Mouse (Mus musculus): ENCODE measurements at regions not wholly inside any gene's neighbourhood (a gene's known extent, or its start where the extent isn't known, plus 50 kb on each side); places are given as distances from the start of the nearest gene placed in this dataset.

- no peak overlapping the region for H3K4me3 ChIP-seq (ENCODE audit: low read depth, low read length)
- no peaks in the 10 kb centered on the region for H3K9me3 ChIP-seq (ENCODE audit: control insufficient read depth, low read length)
- H3K9ac ChIP-seq (ENCODE audit: low read depth, low read length), result no peak overlapping the region
- 85% methylated on average over 8 of the region's 8 CpGs for WGBS
- no peaks in the 10 kb centered on the region for H3K36me3 ChIP-seq (ENCODE audit: control insufficient read depth, insufficient read depth, low read length)
- H3K27me3 ChIP-seq (ENCODE audit: control insufficient read depth, insufficient read depth, low read length), result no peaks in the 10 kb centered on the region
- H3K4me1 ChIP-seq (replicated peaks; ENCODE audit: control insufficient read depth, insufficient read depth, low read length), result no peaks in the 10 kb centered on the region
- H3K4me2 ChIP-seq (replicated peaks; ENCODE audit: low read depth, low read length), result no peak overlapping the region
- no peak overlapping the region for H3K27ac ChIP-seq (ENCODE audit: low read depth, low read length)
- DNase-seq (ENCODE audit: low spot score) (no peak), ATAC-seq (ENCODE audit: low FRiP score) (no peak)
These were observed 344.4 kb upstream of the Sel1l start for GRCm38 (mm10) chr12:92193199-92193933.

- no peak overlapping the region for H3K4me3 ChIP-seq (ENCODE audit: low read depth, low read length)
- H3K36me3 ChIP-seq (ENCODE audit: control insufficient read depth, insufficient read depth, low read length), result no peaks in the 10 kb centered on the region
- no peaks in the 10 kb centered on the region for H3K4me1 ChIP-seq (replicated peaks; ENCODE audit: control insufficient read depth, insufficient read depth, low read length)
- no peak for DNase-seq (ENCODE audit: low spot score)
- no peak for ATAC-seq (ENCODE audit: low FRiP score)
- H3K4me2 ChIP-seq (replicated peaks; ENCODE audit: low read depth, low read length), result no peak overlapping the region
- no peak overlapping the region for H3K9ac ChIP-seq (ENCODE audit: low read depth, low read length)
- no peaks in the 10 kb centered on the region for H3K9me3 ChIP-seq (ENCODE audit: control insufficient read depth, low read length)
- no peaks in the 10 kb centered on the region for H3K27me3 ChIP-seq (ENCODE audit: control insufficient read depth, insufficient read depth, low read length)
- H3K27ac ChIP-seq (ENCODE audit: low read depth, low read length), result no peak overlapping the region
These were observed 340.1 kb upstream of the Sel1l start for GRCm38 (mm10) chr12:92189022-92189421.

GRCm38 (mm10) chr12:92187133-92187482 lies 338.2 kb upstream of the Sel1l start:
- Histone ChIP-seq H3K4me3 (ENCODE audit: low read depth, low read length) (no peak overlapping the region), H3K27me3 (ENCODE audit: control insufficient read depth, insufficient read depth, low read length) (no peaks in the 10 kb centered on the region), H3K9ac (ENCODE audit: low read depth, low read length) (no peak overlapping the region), H3K9me3 (ENCODE audit: control insufficient read depth, low read length) (no peaks in the 10 kb centered on the region), H3K36me3 (ENCODE audit: control insufficient read depth, insufficient read depth, low read length) (no peaks in the 10 kb centered on the region), H3K4me2 (replicated peaks; ENCODE audit: low read depth, low read length) (no peak overlapping the region), H3K4me1 (replicated peaks; ENCODE audit: control insufficient read depth, insufficient read depth, low read length) (no peaks in the 10 kb centered on the region), H3K27ac (ENCODE audit: low read depth, low read length) (no peak overlapping the region)
- ATAC-seq (ENCODE audit: low FRiP score) (no peak), DNase-seq (ENCODE audit: low spot score) (no peak)
- 83% methylated on average over 2 of the region's 2 CpGs for WGBS

- 87% methylated on average over 6 of the region's 6 CpGs for WGBS
- no peaks in the 10 kb centered on the region for H3K9me3 ChIP-seq (ENCODE audit: control insufficient read depth, low read length)
- H3K4me2 ChIP-seq (replicated peaks; ENCODE audit: low read depth, low read length), result no peak overlapping the region
- H3K9ac ChIP-seq (ENCODE audit: low read depth, low read length), result no peak overlapping the region
- no peak overlapping the region for H3K27ac ChIP-seq (ENCODE audit: low read depth, low read length)
- H3K36me3 ChIP-seq (ENCODE audit: control insufficient read depth, insufficient read depth, low read length), result no peaks in the 10 kb centered on the region
- no peak for DNase-seq (ENCODE audit: low spot score)
- no peak for ATAC-seq (ENCODE audit: low FRiP score)
- H3K4me3 ChIP-seq (ENCODE audit: low read depth, low read length), result no peak overlapping the region
- H3K4me1 ChIP-seq (replicated peaks; ENCODE audit: control insufficient read depth, insufficient read depth, low read length), result no peaks in the 10 kb centered on the region
- H3K27me3 ChIP-seq (ENCODE audit: control insufficient read depth, insufficient read depth, low read length), result no peaks in the 10 kb centered on the region
These were observed 337.6 kb upstream of the Sel1l start for GRCm38 (mm10) chr12:92186448-92187132.

- H3K27ac ChIP-seq (ENCODE audit: low read depth, low read length), result no peak overlapping the region
- no peaks in the 10 kb centered on the region for H3K27me3 ChIP-seq (ENCODE audit: control insufficient read depth, insufficient read depth, low read length)
- WGBS, result 83% methylated on average over 5 of the region's 5 CpGs
- H3K4me1 ChIP-seq (replicated peaks; ENCODE audit: control insufficient read depth, insufficient read depth, low read length), result no peaks in the 10 kb centered on the region
- no peak overlapping the region for H3K4me2 ChIP-seq (replicated peaks; ENCODE audit: low read depth, low read length)
- DNase-seq (ENCODE audit: low spot score) (no peak), ATAC-seq (ENCODE audit: low FRiP score) (no peak)
- no peak overlapping the region for H3K4me3 ChIP-seq (ENCODE audit: low read depth, low read length)
- no peaks in the 10 kb centered on the region for H3K36me3 ChIP-seq (ENCODE audit: control insufficient read depth, insufficient read depth, low read length)
- no peak overlapping the region for H3K9ac ChIP-seq (ENCODE audit: low read depth, low read length)
- H3K9me3 ChIP-seq (ENCODE audit: control insufficient read depth, low read length), result no peaks in the 10 kb centered on the region
These were observed 330.3 kb upstream of the Sel1l start for GRCm38 (mm10) chr12:92179292-92179691.

- Histone ChIP-seq H3K4me1 (replicated peaks; ENCODE audit: control insufficient read depth, insufficient read depth, low read length) (no peaks in the 10 kb centered on the region), H3K4me3 (ENCODE audit: low read depth, low read length) (no peak overlapping the region), H3K27ac (ENCODE audit: low read depth, low read length) (no peak overlapping the region), H3K27me3 (ENCODE audit: control insufficient read depth, insufficient read depth, low read length) (no peaks in the 10 kb centered on the region), H3K9me3 (ENCODE audit: control insufficient read depth, low read length) (no peaks in the 10 kb centered on the region), H3K4me2 (replicated peaks; ENCODE audit: low read depth, low read length) (no peak overlapping the region), H3K9ac (ENCODE audit: low read depth, low read length) (no peak overlapping the region), H3K36me3 (ENCODE audit: control insufficient read depth, insufficient read depth, low read length) (no peaks in the 10 kb centered on the region)
- DNase-seq (ENCODE audit: low spot score), result no peak
- ATAC-seq (ENCODE audit: low FRiP score), result no peak
These were observed 307.8 kb upstream of the Sel1l start for GRCm38 (mm10) chr12:92156726-92157125.

GRCm38 (mm10) chr12:92152922-92153235 lies 303.9 kb upstream of the Sel1l start:
- no peak overlapping the region for H3K9ac ChIP-seq (ENCODE audit: low read depth, low read length)
- 66% methylated on average over 2 of the region's 2 CpGs for WGBS
- no peak overlapping the region for H3K4me3 ChIP-seq (ENCODE audit: low read depth, low read length)
- no peaks in the 10 kb centered on the region for H3K27me3 ChIP-seq (ENCODE audit: control insufficient read depth, insufficient read depth, low read length)
- ATAC-seq (ENCODE audit: low FRiP score) (peak; percentile 38; the same call in 1 of the 2 replicates), DNase-seq (ENCODE audit: low spot score) (no peak)
- H3K4me2 ChIP-seq (replicated peaks; ENCODE audit: low read depth, low read length), result no peak overlapping the region
- no peaks in the 10 kb centered on the region for H3K4me1 ChIP-seq (replicated peaks; ENCODE audit: control insufficient read depth, insufficient read depth, low read length)
- H3K9me3 ChIP-seq (ENCODE audit: control insufficient read depth, low read length), result no peaks in the 10 kb centered on the region
- no peaks in the 10 kb centered on the region for H3K36me3 ChIP-seq (ENCODE audit: control insufficient read depth, insufficient read depth, low read length)
- H3K27ac ChIP-seq (ENCODE audit: low read depth, low read length), result no peak overlapping the region

GRCm38 (mm10) chr12:92152043-92152921 lies 303.3 kb upstream of the Sel1l start:
- Histone ChIP-seq H3K9me3 (ENCODE audit: control insufficient read depth, low read length) (no peaks in the 10 kb centered on the region), H3K27ac (ENCODE audit: low read depth, low read length) (no peak overlapping the region), H3K4me3 (ENCODE audit: low read depth, low read length) (no peak overlapping the region), H3K4me2 (replicated peaks; ENCODE audit: low read depth, low read length) (no peak overlapping the region), H3K9ac (ENCODE audit: low read depth, low read length) (no peak overlapping the region), H3K27me3 (ENCODE audit: control insufficient read depth, insufficient read depth, low read length) (no peaks in the 10 kb centered on the region), H3K4me1 (replicated peaks; ENCODE audit: control insufficient read depth, insufficient read depth, low read length) (no peaks in the 10 kb centered on the region), H3K36me3 (ENCODE audit: control insufficient read depth, insufficient read depth, low read length) (no peaks in the 10 kb centered on the region)
- DNase-seq (ENCODE audit: low spot score) (peak; percentile 2), ATAC-seq (ENCODE audit: low FRiP score) (peak; percentile 25; the same call in 1 of the 2 replicates)
- 62% methylated on average over 4 of the region's 4 CpGs for WGBS

All from hindbrain, embryonic 11.5 days (tissue).